Mouse (Mus musculus): ENCODE measurements around the gene Lztfl1.

GRCm38 (mm10) chr9:123651369-123651768 lies 66.1 kb downstream of the Lztfl1 start:
- TF ChIP-seq CTCF (IDR thresholded peaks at IDR 0.05; ENCODE audit: borderline replicate concordance, insufficient read depth, low read length) (no peak), POLR2A (IDR thresholded peaks at IDR 0.05; ENCODE audit: low read depth, low read length) (no peak)
